Mouse (Mus musculus): ENCODE measurements around the gene Slc24a3. TPM values are rescaled to one million over a fixed set of nuclear protein-coding genes. Genes with fewer than 3 reads are reported as not detected.

Slc24a3 gene
- total RNA-seq, 2 experiments from 2014 or later, result 3.5 to 4.0 TPM

- DNase-seq, result no peak
- intact Hi-C loops (cut with DNase I; ENCODE audit: low total_unique reads), result no loop called here
Observed at GRCm38 (mm10) chr2:145188828-145189227, 21.3 kb downstream of the Slc24a3 start.

- no peak for DNase-seq
- intact Hi-C loops (cut with DNase I; ENCODE audit: low total_unique reads), result no loop called here
Observed at GRCm38 (mm10) chr2:145196043-145196442, 28.5 kb downstream of the Slc24a3 start.

- no peak for DNase-seq
- intact Hi-C loops (cut with DNase I; ENCODE audit: low total_unique reads), result no loop called here
Observed at GRCm38 (mm10) chr2:145196501-145197042, 29.0 kb downstream of the Slc24a3 start.

GRCm38 (mm10) chr2:145197076-145197475 is 29.5 kb downstream of the Slc24a3 start:
- intact Hi-C loops (cut with DNase I; ENCODE audit: low total_unique reads), result no loop called here
- no peak for DNase-seq

- no peak for DNase-seq
- intact Hi-C loops (cut with DNase I; ENCODE audit: low total_unique reads), result no loop called here
Observed at GRCm38 (mm10) chr2:145213587-145213986, 46.0 kb downstream of the Slc24a3 start.

GRCm38 (mm10) chr2:145214086-145214831 is 46.7 kb downstream of the Slc24a3 start:
- no peak for DNase-seq
- intact Hi-C loops (cut with DNase I; ENCODE audit: low total_unique reads), result no loop called here

- DNase-seq, result no peak
- intact Hi-C loops (cut with DNase I; ENCODE audit: low total_unique reads), result no loop called here
Observed at GRCm38 (mm10) chr2:145216580-145216979, 49.0 kb downstream of the Slc24a3 start.

GRCm38 (mm10) chr2:145217422-145217821 is 49.9 kb downstream of the Slc24a3 start:
- DNase-seq, result no peak
- intact Hi-C loops (cut with DNase I; ENCODE audit: low total_unique reads), result no loop called here

GRCm38 (mm10) chr2:145219246-145219645 is 51.7 kb downstream of the Slc24a3 start:
- intact Hi-C loops (cut with DNase I; ENCODE audit: low total_unique reads), result no loop called here
- no peak for DNase-seq

- DNase-seq, result no peak
- intact Hi-C loops (cut with DNase I; ENCODE audit: low total_unique reads), result no loop called here
Observed at GRCm38 (mm10) chr2:145223646-145224045, 56.1 kb downstream of the Slc24a3 start.

GRCm38 (mm10) chr2:145225640-145226039 is 58.1 kb downstream of the Slc24a3 start:
- intact Hi-C loops (cut with DNase I; ENCODE audit: low total_unique reads), result no loop called here

GRCm38 (mm10) chr2:145226100-145226499 is 58.5 kb downstream of the Slc24a3 start:
- intact Hi-C loops (cut with DNase I; ENCODE audit: low total_unique reads), result no loop called here
- DNase-seq, result no peak

More at GRCm38 (mm10) chr2:145225640-145226039, 58.1 kb downstream of the Slc24a3 start:
- DNase-seq, result no peak

GRCm38 (mm10) chr2:145227351-145227750 is 59.8 kb downstream of the Slc24a3 start:
- DNase-seq, result no peak
- intact Hi-C loops (cut with DNase I; ENCODE audit: low total_unique reads), result no loop called here

GRCm38 (mm10) chr2:145232764-145233484 is 65.4 kb downstream of the Slc24a3 start:
- no peak for DNase-seq

GRCm38 (mm10) chr2:145233547-145234398 is 66.2 kb downstream of the Slc24a3 start:
- intact Hi-C loops (cut with DNase I; ENCODE audit: low total_unique reads), result no loop called here

More at GRCm38 (mm10) chr2:145232764-145233484, 65.4 kb downstream of the Slc24a3 start:
- intact Hi-C loops (cut with DNase I; ENCODE audit: low total_unique reads), result no loop called here

GRCm38 (mm10) chr2:145246384-145246783 is 78.8 kb downstream of the Slc24a3 start:
- DNase-seq, result no peak
- intact Hi-C loops (cut with DNase I; ENCODE audit: low total_unique reads), result no loop called here

More at GRCm38 (mm10) chr2:145233547-145234398, 66.2 kb downstream of the Slc24a3 start:
- DNase-seq, result peak; percentile 43

GRCm38 (mm10) chr2:145248185-145248584 is 80.6 kb downstream of the Slc24a3 start:
- no peak for DNase-seq

GRCm38 (mm10) chr2:145257332-145257731 is 89.8 kb downstream of the Slc24a3 start:
- intact Hi-C loops (cut with DNase I; ENCODE audit: low total_unique reads), result no loop called here

More at GRCm38 (mm10) chr2:145248185-145248584, 80.6 kb downstream of the Slc24a3 start:
- intact Hi-C loops (cut with DNase I; ENCODE audit: low total_unique reads), result no loop called here

GRCm38 (mm10) chr2:145257855-145258254 is 90.3 kb downstream of the Slc24a3 start:
- no peak for DNase-seq
- intact Hi-C loops (cut with DNase I; ENCODE audit: low total_unique reads), result no loop called here

More at GRCm38 (mm10) chr2:145257332-145257731, 89.8 kb downstream of the Slc24a3 start:
- DNase-seq, result peak; percentile 70
